Comparison of ENCODE assay signal across 8 mouse cellular contexts in the genomic region with DNA sequence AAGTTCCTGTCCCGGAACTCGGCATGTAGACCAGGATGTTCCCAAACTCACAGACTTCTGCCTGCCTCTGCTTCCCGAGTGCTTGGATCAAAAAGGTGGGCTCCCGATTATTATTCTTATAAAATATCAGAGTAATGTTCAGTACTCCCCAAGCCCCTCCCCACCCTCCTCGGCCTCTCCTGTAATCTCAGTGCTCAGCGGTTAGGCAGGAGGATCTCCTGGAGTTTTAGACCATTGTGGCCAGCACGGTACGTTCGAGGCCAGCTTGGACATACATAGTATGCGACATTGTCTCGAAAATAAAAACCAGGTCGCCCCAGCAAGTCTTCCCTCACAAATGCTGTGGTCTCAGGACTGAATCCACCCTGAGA. TPM values are rescaled to one million over a fixed set of nuclear protein-coding genes. Genes with fewer than 3 reads are reported as not detected.
DNase-seq lines count a peak whose midpoint lies in the region; ATAC-seq and TF ChIP-seq lines count a peak whose summit lies in the region.
"Not testable (repeated sequence)": the region's sequence is repeated elsewhere in the genome, so short reads cannot be mapped to it uniquely, and the experiment has no call there.

No protein-coding gene starts in this region.

- not testable (repeated sequence) for H3K27me3 ChIP-seq in ES-Bruce4 (ENCODE audit: control insufficient read depth, insufficient read depth, low read length, poor library complexity, severe bottlenecking); embryonic facial prominence, embryonic 12.5 days; forebrain, embryonic 16.5 days (replicated peaks; ENCODE audit: control insufficient read depth, insufficient read depth, low read length); hindbrain, embryonic 10.5 days (ENCODE audit: insufficient read depth, poor library complexity, severe bottlenecking); kidney, embryonic 15.5 days; liver, embryonic 13.5 days; midbrain, embryonic 11.5 days (ENCODE audit: control insufficient read depth, insufficient read depth, low read length); small intestine, adult 2 months (ENCODE audit: control insufficient read depth, insufficient read depth, low read length)

- peak overlapping the region; percentile 96 for H3K4me3 ChIP-seq in ES-Bruce4 (ENCODE audit: low read depth, low read length)
- H3K4me3 ChIP-seq in embryonic facial prominence, embryonic 12.5 days = peak overlapping the region; percentile 29
- peak overlapping the region; percentile 39 for H3K4me3 ChIP-seq in forebrain, embryonic 16.5 days (replicated peaks; ENCODE audit: low read length)
- peak overlapping the region; percentile 50 for H3K4me3 ChIP-seq in hindbrain, embryonic 10.5 days
- H3K4me3 ChIP-seq in kidney, embryonic 15.5 days (replicated peaks) = peak overlapping the region; percentile 42
- H3K4me3 ChIP-seq in liver, embryonic 13.5 days (replicated peaks) = peak overlapping the region; percentile 57
- H3K4me3 ChIP-seq in midbrain, embryonic 11.5 days (ENCODE audit: low read depth, low read length) = peak overlapping the region; percentile 18
- peak overlapping the region; percentile 51 for H3K4me3 ChIP-seq in small intestine, adult 2 months (ENCODE audit: low read depth, low read length)

- H3K9ac ChIP-seq in ES-Bruce4 (ENCODE audit: low read depth, poor library complexity, severe bottlenecking) = peak overlapping the region; percentile 95
- not testable (repeated sequence) for H3K9ac ChIP-seq in embryonic facial prominence, embryonic 12.5 days
- 0 out of 2 replicates have a peak overlapping the region, but pooled peaks have one; percentile 25 for H3K9ac ChIP-seq in forebrain, embryonic 16.5 days (replicated peaks; ENCODE audit: low read depth, low read length)
- H3K9ac ChIP-seq in kidney, embryonic 15.5 days = peak overlapping the region; percentile 26; the same call in 1 of the 2 replicates
- peak overlapping the region; percentile 65 for H3K9ac ChIP-seq in liver, embryonic 13.5 days
- H3K9ac ChIP-seq in midbrain, embryonic 11.5 days (ENCODE audit: low read length) = peak overlapping the region; percentile 2; the same call in 1 of the 2 replicates

- not testable (repeated sequence) for TF ChIP-seq EP300 in ES-Bruce4 (IDR thresholded peaks at IDR 0.05; ENCODE audit: insufficient read depth, low read depth, low read length)

- ATAC-seq in embryonic facial prominence, embryonic 12.5 days (ENCODE audit: insufficient number of reproducible peaks, insufficient read depth, low FRiP score, low TSS enrichment); kidney, embryonic 15.5 days (replicated peaks; ENCODE audit: low FRiP score); midbrain, embryonic 11.5 days (ENCODE audit: low FRiP score): not testable (repeated sequence)
- peak; percentile 43; the same call in 1 of the 2 replicates for ATAC-seq in forebrain, embryonic 16.5 days
- ATAC-seq in liver, embryonic 13.5 days (ENCODE audit: low read depth) = peak; percentile 34

- DNase-seq in hindbrain, embryonic 10.5 days (ENCODE audit: low spot score); liver, embryonic 13.5 days; midbrain, embryonic 11.5 days (ENCODE audit: low spot score, missing footprints): not testable (repeated sequence)

- not testable (repeated sequence) for H3K9me3 ChIP-seq in ES-Bruce4 (replicated peaks; ENCODE audit: control insufficient read depth, insufficient read depth, low read length, poor library complexity, severe bottlenecking); embryonic facial prominence, embryonic 12.5 days; forebrain, embryonic 16.5 days (ENCODE audit: control insufficient read depth, low read length); hindbrain, embryonic 10.5 days; kidney, embryonic 15.5 days (replicated peaks); liver, embryonic 13.5 days (replicated peaks); midbrain, embryonic 11.5 days (ENCODE audit: control insufficient read depth, low read length)

- not testable (repeated sequence) for TF ChIP-seq CTCF in ES-Bruce4 (IDR thresholded peaks at IDR 0.05; ENCODE audit: low read depth, low read length); small intestine, adult 2 months (IDR thresholded peaks at IDR 0.05; ENCODE audit: extremely low read depth, insufficient read length, insufficient replicate concordance, low read depth, low read length)

- H3K4me1 ChIP-seq in ES-Bruce4 (ENCODE audit: control insufficient read depth, insufficient read depth, low read length); embryonic facial prominence, embryonic 12.5 days; forebrain, embryonic 16.5 days (replicated peaks; ENCODE audit: control insufficient read depth, insufficient read depth, low read length); hindbrain, embryonic 10.5 days (replicated peaks); kidney, embryonic 15.5 days; liver, embryonic 13.5 days (replicated peaks); midbrain, embryonic 11.5 days (ENCODE audit: control insufficient read depth, insufficient read depth, low read length); small intestine, adult 2 months (ENCODE audit: control insufficient read depth, insufficient read depth, insufficient read length, low read length): not testable (repeated sequence)

- WGBS in embryonic facial prominence, embryonic 12.5 days = 27% methylated on average over 6 of the region's 12 CpGs
- 41% methylated on average over 5 of the region's 12 CpGs for WGBS in forebrain, embryonic 16.5 days
- WGBS in hindbrain, embryonic 10.5 days = 24% methylated on average over 6 of the region's 12 CpGs
- 28% methylated on average over 6 of the region's 12 CpGs for WGBS in kidney, embryonic 15.5 days
- WGBS in liver, embryonic 13.5 days (ENCODE audit: insufficient replicate concordance) = 12% methylated on average over 6 of the region's 12 CpGs
- WGBS in midbrain, embryonic 11.5 days = 29% methylated on average over 5 of the region's 12 CpGs
- WGBS in small intestine, adult 2 months = 7% methylated on average over 6 of the region's 12 CpGs

- not testable (repeated sequence) for H3K36me3 ChIP-seq in ES-Bruce4 (ENCODE audit: control insufficient read depth, insufficient read depth, low read length, poor library complexity, severe bottlenecking); embryonic facial prominence, embryonic 12.5 days; forebrain, embryonic 16.5 days (ENCODE audit: control insufficient read depth, insufficient read depth); hindbrain, embryonic 10.5 days; kidney, embryonic 15.5 days; liver, embryonic 13.5 days; midbrain, embryonic 11.5 days (ENCODE audit: control insufficient read depth, insufficient read depth, low read length); small intestine, adult 2 months (ENCODE audit: control insufficient read depth, insufficient read depth, low read length)

- H3K4me2 ChIP-seq in embryonic facial prominence, embryonic 12.5 days (replicated peaks) = peak overlapping the region; percentile 36
- H3K4me2 ChIP-seq in forebrain, embryonic 16.5 days (ENCODE audit: low read length) = peak overlapping the region; percentile 53
- H3K4me2 ChIP-seq in kidney, embryonic 15.5 days = peak overlapping the region; percentile 56
- peak overlapping the region; percentile 62 for H3K4me2 ChIP-seq in liver, embryonic 13.5 days
- H3K4me2 ChIP-seq in midbrain, embryonic 11.5 days = peak overlapping the region; percentile 29; the same call in 1 of the 2 replicates

- TF ChIP-seq POLR2A in ES-Bruce4 (IDR thresholded peaks at IDR 0.05; ENCODE audit: insufficient read depth, low read length); small intestine, adult 2 months (IDR thresholded peaks at IDR 0.05; ENCODE audit: low read depth, low read length): not testable (repeated sequence)

- H3K27ac ChIP-seq in ES-Bruce4 (ENCODE audit: insufficient read depth, low read length); embryonic facial prominence, embryonic 12.5 days; forebrain, embryonic 16.5 days (ENCODE audit: low read length); kidney, embryonic 15.5 days; liver, embryonic 13.5 days; midbrain, embryonic 11.5 days (ENCODE audit: low read depth, low read length); small intestine, adult 2 months (ENCODE audit: insufficient read depth, low read depth, low read length): not testable (repeated sequence)
- H3K27ac ChIP-seq in hindbrain, embryonic 10.5 days = peak overlapping the region; percentile 69

RNA-seq across cellular contexts. Expression of gene Wdr45, which starts 0.4 kb away (rescaled TPM):
- polyA plus RNA-seq in ES-Bruce4 (2011; ENCODE audit: insufficient read depth, insufficient read length, low read depth, missing spikeins) = 44.6 and 56.8 TPM in 2 replicates
- 32.3 and 33.0 TPM in 2 replicates for polyA plus RNA-seq in embryonic facial prominence, embryonic 12.5 days (2016; fragmentation: Nextera tagmentation; extraction: Ambion mirVana)
- polyA plus RNA-seq in forebrain, embryonic 16.5 days (2015; fragmentation: Nextera tagmentation; extraction: Ambion mirVana) = 36.7 and 40.5 TPM in 2 replicates
- 19.5 and 23.7 TPM in 2 replicates for polyA plus RNA-seq in hindbrain, embryonic 10.5 days (2016; fragmentation: Nextera tagmentation; extraction: Ambion mirVana)
- 35.4 and 38.6 TPM in 2 replicates for polyA plus RNA-seq in kidney, embryonic 15.5 days (2015; fragmentation: Nextera tagmentation; extraction: Ambion mirVana)
- polyA plus RNA-seq in liver, embryonic 13.5 days (2015; fragmentation: Nextera tagmentation; extraction: Ambion mirVana) = 13.3 and 15.2 TPM in 2 replicates
- 12.8 and 14.1 TPM in 2 replicates for polyA plus RNA-seq in midbrain, embryonic 11.5 days (2014; fragmentation: Nextera tagmentation; extraction: Ambion mirVana)
- polyA plus RNA-seq in small intestine, adult 2 months (2012; rRNA removed) = 14.9 and 33.6 TPM in 2 replicates

RNA-seq across cellular contexts. Expression of gene Gm45208, which starts 8.3 kb away (rescaled TPM):
- polyA plus RNA-seq in ES-Bruce4 (2011; ENCODE audit: insufficient read depth, insufficient read length, low read depth, missing spikeins) = not detected in 2 replicates
- not detected in 2 replicates for polyA plus RNA-seq in embryonic facial prominence, embryonic 12.5 days (2016; fragmentation: Nextera tagmentation; extraction: Ambion mirVana)
- polyA plus RNA-seq in forebrain, embryonic 16.5 days (2015; fragmentation: Nextera tagmentation; extraction: Ambion mirVana) = 0.71 TPM in 1 of 2 replicates, not detected in the other
- polyA plus RNA-seq in hindbrain, embryonic 10.5 days (2016; fragmentation: Nextera tagmentation; extraction: Ambion mirVana) = not detected in 2 replicates
- 0.96 TPM in 1 of 2 replicates, not detected in the other for polyA plus RNA-seq in kidney, embryonic 15.5 days (2015; fragmentation: Nextera tagmentation; extraction: Ambion mirVana)
- polyA plus RNA-seq in liver, embryonic 13.5 days (2015; fragmentation: Nextera tagmentation; extraction: Ambion mirVana) = 0.25 TPM in 1 of 2 replicates, not detected in the other
- 0.22 TPM in 1 of 2 replicates, not detected in the other for polyA plus RNA-seq in midbrain, embryonic 11.5 days (2014; fragmentation: Nextera tagmentation; extraction: Ambion mirVana)
- 0.10 and 0.25 TPM in 2 replicates for polyA plus RNA-seq in small intestine, adult 2 months (2012; rRNA removed)

RNA-seq across cellular contexts. Expression of gene Praf2, which starts 14.5 kb away (rescaled TPM):
- 53.8 and 67.7 TPM in 2 replicates for polyA plus RNA-seq in ES-Bruce4 (2011; ENCODE audit: insufficient read depth, insufficient read length, low read depth, missing spikeins)
- 69.9 and 71.0 TPM in 2 replicates for polyA plus RNA-seq in embryonic facial prominence, embryonic 12.5 days (2016; fragmentation: Nextera tagmentation; extraction: Ambion mirVana)
- 112 and 119 TPM in 2 replicates for polyA plus RNA-seq in forebrain, embryonic 16.5 days (2015; fragmentation: Nextera tagmentation; extraction: Ambion mirVana)
- polyA plus RNA-seq in hindbrain, embryonic 10.5 days (2016; fragmentation: Nextera tagmentation; extraction: Ambion mirVana) = 78.2 and 101 TPM in 2 replicates
- 64.4 and 68.9 TPM in 2 replicates for polyA plus RNA-seq in kidney, embryonic 15.5 days (2015; fragmentation: Nextera tagmentation; extraction: Ambion mirVana)
- polyA plus RNA-seq in liver, embryonic 13.5 days (2015; fragmentation: Nextera tagmentation; extraction: Ambion mirVana) = 8.3 and 9.1 TPM in 2 replicates
- polyA plus RNA-seq in midbrain, embryonic 11.5 days (2014; fragmentation: Nextera tagmentation; extraction: Ambion mirVana) = 97.5 and 106 TPM in 2 replicates
- 36.5 and 46.2 TPM in 2 replicates for polyA plus RNA-seq in small intestine, adult 2 months (2012; rRNA removed)

RNA-seq across cellular contexts. Expression of gene Gpkow, which starts 16.8 kb away (rescaled TPM):
- 14.7 and 17.1 TPM in 2 replicates for polyA plus RNA-seq in ES-Bruce4 (2011; ENCODE audit: insufficient read depth, insufficient read length, low read depth, missing spikeins)
- polyA plus RNA-seq in embryonic facial prominence, embryonic 12.5 days (2016; fragmentation: Nextera tagmentation; extraction: Ambion mirVana) = 38.7 and 39.6 TPM in 2 replicates
- polyA plus RNA-seq in forebrain, embryonic 16.5 days (2015; fragmentation: Nextera tagmentation; extraction: Ambion mirVana) = 53.2 and 53.5 TPM in 2 replicates
- 36.0 and 42.8 TPM in 2 replicates for polyA plus RNA-seq in hindbrain, embryonic 10.5 days (2016; fragmentation: Nextera tagmentation; extraction: Ambion mirVana)
- polyA plus RNA-seq in kidney, embryonic 15.5 days (2015; fragmentation: Nextera tagmentation; extraction: Ambion mirVana) = 40.3 and 42.5 TPM in 2 replicates
- 15.0 and 17.7 TPM in 2 replicates for polyA plus RNA-seq in liver, embryonic 13.5 days (2015; fragmentation: Nextera tagmentation; extraction: Ambion mirVana)
- polyA plus RNA-seq in midbrain, embryonic 11.5 days (2014; fragmentation: Nextera tagmentation; extraction: Ambion mirVana) = 42.8 and 44.4 TPM in 2 replicates
- polyA plus RNA-seq in small intestine, adult 2 months (2012; rRNA removed) = 2.3 and 3.6 TPM in 2 replicates

RNA-seq across cellular contexts. Expression of gene Magix, which starts 32.7 kb away (rescaled TPM):
- polyA plus RNA-seq in ES-Bruce4 (2011; ENCODE audit: insufficient read depth, insufficient read length, low read depth, missing spikeins) = not detected in 2 replicates
- polyA plus RNA-seq in embryonic facial prominence, embryonic 12.5 days (2016; fragmentation: Nextera tagmentation; extraction: Ambion mirVana) = 0.11 and 0.15 TPM in 2 replicates
- polyA plus RNA-seq in forebrain, embryonic 16.5 days (2015; fragmentation: Nextera tagmentation; extraction: Ambion mirVana) = 0.19 and 0.61 TPM in 2 replicates
- polyA plus RNA-seq in hindbrain, embryonic 10.5 days (2016; fragmentation: Nextera tagmentation; extraction: Ambion mirVana) = not detected in 2 replicates
- 0.58 and 0.68 TPM in 2 replicates for polyA plus RNA-seq in kidney, embryonic 15.5 days (2015; fragmentation: Nextera tagmentation; extraction: Ambion mirVana)
- polyA plus RNA-seq in liver, embryonic 13.5 days (2015; fragmentation: Nextera tagmentation; extraction: Ambion mirVana) = not detected in 2 replicates
- polyA plus RNA-seq in midbrain, embryonic 11.5 days (2014; fragmentation: Nextera tagmentation; extraction: Ambion mirVana) = not detected in 2 replicates
- polyA plus RNA-seq in small intestine, adult 2 months (2012; rRNA removed) = 0.90 and 1.5 TPM in 2 replicates

Comparison
In these comparisons a context has a peak if more than half of its experiments do, and no peak if none do; other contexts are left out.
1. H3K4me3 ChIP-seq: peak in every context shown above with its lines; median percentile 96 in ES-Bruce4; 57 in liver, embryonic 13.5 days; 51 in small intestine, adult 2 months; 50 in hindbrain, embryonic 10.5 days; 42 in kidney, embryonic 15.5 days; 39 in forebrain, embryonic 16.5 days; 29 in embryonic facial prominence, embryonic 12.5 days; 18 in midbrain, embryonic 11.5 days.